Mouse (Mus musculus): ENCODE data around the gene Mapkapk2. TPM values are rescaled to one million over a fixed set of nuclear protein-coding genes. Genes with fewer than 3 reads are reported as not detected.

The Mapkapk2 gene
- polyA plus RNA-seq, 1 experiment from 2014 or later, result 51.1 TPM

DNA sequence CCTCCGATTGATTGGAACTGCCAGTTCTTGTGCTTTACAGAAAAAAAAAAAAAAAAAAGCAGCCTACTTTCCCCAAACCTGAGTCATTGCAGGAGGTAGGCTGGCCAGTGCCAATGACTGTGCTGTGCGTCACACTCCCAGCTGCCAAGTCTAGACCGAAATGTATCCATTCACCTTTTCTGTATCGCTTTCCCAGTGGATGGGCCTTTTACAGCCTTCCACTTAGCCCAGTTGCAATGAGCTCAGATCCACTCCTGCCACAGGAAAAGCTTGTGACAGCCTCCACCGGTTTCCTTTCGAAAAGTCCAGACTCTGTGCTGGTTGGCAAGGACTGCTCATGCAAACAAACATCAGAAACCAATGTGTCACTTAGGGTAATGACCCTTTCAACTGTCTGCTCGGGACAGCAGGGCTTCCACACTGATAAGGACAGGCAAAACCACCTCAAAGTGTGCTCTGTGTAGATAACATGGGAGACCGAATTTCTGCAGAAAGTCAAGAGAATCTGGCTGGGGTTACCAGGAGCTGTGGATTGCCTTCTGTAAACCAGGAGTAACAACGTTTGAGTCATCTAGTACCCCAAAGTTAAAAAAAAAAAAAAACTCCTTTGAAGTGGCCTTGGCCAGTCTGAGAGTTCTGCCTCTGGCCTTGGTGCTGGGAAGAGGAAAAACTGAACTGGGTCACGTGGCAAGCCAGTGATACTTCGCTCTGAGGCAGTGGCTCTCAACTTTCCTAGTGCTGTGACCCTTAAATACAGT, 28.5 kb upstream of the Mapkapk2 start:
- whole genome bisulfite sequencing, result 81% methylated on average over 11 of the region's 11 CpGs
- no peak overlapping the region for H3K4me3 ChIP-seq
- H3K36me3 ChIP-seq, result peaks cover 53% of the 10 kb centered on the region
- no peak overlapping the region for H3K27ac ChIP-seq
- H3K9me3 ChIP-seq, result no peaks in the 10 kb centered on the region
- no peak for DNase-seq (ENCODE audit: low spot score)
- H3K4me1 ChIP-seq (replicated peaks), result no peaks in the 10 kb centered on the region
- H3K27me3 ChIP-seq (ENCODE audit: insufficient read depth, poor library complexity, severe bottlenecking), result no peaks in the 10 kb centered on the region

DNA sequence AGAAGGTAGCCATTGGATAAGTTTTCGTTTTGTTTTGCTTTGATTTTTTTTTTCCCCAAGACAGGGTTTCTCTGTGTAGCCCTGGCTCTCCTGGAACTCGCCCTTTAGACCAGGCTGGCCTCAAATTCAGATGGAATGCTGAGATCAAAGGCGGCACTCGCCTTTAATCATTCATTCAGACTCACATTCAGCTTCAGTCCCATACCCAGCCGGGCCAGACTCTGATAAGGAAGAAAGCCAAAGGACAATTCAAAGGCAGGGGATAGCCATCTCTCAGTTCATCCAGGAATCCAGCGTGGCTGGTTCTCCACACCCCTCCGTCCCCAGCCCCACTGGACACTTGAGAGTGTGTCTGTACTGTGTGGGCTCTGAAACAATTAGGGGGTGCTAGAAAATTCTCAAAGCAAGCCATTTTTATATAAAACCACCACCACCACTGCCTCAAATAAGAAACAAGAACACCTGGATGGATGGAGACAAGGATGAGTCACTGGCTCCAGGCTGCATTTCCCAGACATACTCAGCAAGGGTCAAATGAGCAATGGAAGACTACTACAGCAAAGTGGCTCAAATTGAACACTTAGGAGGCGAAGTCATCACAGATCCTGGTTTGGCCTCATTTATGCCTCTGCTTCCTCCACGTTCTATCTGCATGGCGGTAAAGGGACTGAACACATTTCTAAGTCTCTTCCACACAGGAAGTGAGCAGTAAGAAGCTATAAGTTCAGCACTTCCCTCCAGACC, 26.1 kb upstream of the Mapkapk2 start:
- H3K4me3 ChIP-seq, result no peak overlapping the region
- peaks cover 9% of the 10 kb centered on the region for H3K4me1 ChIP-seq (replicated peaks)
- no peaks in the 10 kb centered on the region for H3K9me3 ChIP-seq
- no peak for DNase-seq (ENCODE audit: low spot score)
- H3K36me3 ChIP-seq, result peaks cover 28% of the 10 kb centered on the region
- WGBS, result 65% methylated on average over 10 of the region's 10 CpGs
- H3K27ac ChIP-seq, result no peak overlapping the region
- no peaks in the 10 kb centered on the region for H3K27me3 ChIP-seq (ENCODE audit: insufficient read depth, poor library complexity, severe bottlenecking)

DNA sequence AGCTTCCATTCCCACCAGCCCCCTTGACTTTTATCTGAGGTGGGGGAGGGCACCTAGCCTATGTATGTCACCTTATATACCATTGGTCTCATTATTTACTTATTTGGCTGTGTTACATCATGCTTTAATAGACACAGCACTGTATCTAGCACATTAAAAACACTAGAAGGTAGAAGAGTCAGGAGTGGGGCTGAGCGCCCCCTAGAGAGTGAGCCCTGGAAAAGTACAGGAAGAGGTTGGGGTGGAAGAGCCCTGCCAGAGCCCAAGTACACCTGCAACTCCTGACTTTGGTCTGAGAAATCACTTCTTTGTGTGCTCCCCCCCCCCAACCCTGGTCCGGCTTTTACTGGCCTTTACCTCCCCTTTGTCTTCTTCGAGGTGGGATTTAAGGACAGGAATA, 24.4 kb upstream of the Mapkapk2 start:
- Histone ChIP-seq H3K27ac (no peak overlapping the region), H3K36me3 (peaks cover 11% of the 10 kb centered on the region), H3K4me1 (replicated peaks) (peaks cover 11% of the 10 kb centered on the region), H3K4me3 (no peak overlapping the region), H3K27me3 (ENCODE audit: insufficient read depth, poor library complexity, severe bottlenecking) (no peaks in the 10 kb centered on the region), H3K9me3 (no peaks in the 10 kb centered on the region)
- no peak for DNase-seq (ENCODE audit: low spot score)
- 42% methylated on average over 3 of the region's 3 CpGs for WGBS

DNA sequence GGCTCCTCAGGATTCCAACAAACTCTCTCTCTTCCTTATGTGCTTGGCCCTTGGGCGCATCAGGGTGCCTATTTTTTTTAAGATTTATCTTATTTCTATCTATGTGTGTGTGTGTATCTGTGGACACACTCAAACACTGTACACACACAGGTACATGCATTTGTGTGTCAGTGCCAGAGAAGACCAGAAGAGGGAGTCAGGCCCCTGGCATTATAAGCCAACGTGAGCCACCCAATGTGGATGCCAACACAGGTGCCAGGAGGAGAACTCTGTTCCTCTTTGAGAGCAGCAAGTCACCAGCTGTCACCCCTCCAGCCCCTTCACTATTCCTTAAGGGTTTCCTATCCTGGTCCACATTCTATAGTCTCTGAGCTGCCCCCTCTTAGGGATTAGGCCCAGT, 21.4 kb upstream of the Mapkapk2 start:
- WGBS, result 76% methylated on average over 2 of the region's 2 CpGs
- Histone ChIP-seq H3K9me3 (no peaks in the 10 kb centered on the region), H3K4me1 (replicated peaks) (peaks cover 21% of the 10 kb centered on the region), H3K27me3 (ENCODE audit: insufficient read depth, poor library complexity, severe bottlenecking) (no peaks in the 10 kb centered on the region), H3K27ac (no peak overlapping the region), H3K4me3 (no peak overlapping the region), H3K36me3 (no peaks in the 10 kb centered on the region)
- DNase-seq (ENCODE audit: low spot score), result no peak

DNA sequence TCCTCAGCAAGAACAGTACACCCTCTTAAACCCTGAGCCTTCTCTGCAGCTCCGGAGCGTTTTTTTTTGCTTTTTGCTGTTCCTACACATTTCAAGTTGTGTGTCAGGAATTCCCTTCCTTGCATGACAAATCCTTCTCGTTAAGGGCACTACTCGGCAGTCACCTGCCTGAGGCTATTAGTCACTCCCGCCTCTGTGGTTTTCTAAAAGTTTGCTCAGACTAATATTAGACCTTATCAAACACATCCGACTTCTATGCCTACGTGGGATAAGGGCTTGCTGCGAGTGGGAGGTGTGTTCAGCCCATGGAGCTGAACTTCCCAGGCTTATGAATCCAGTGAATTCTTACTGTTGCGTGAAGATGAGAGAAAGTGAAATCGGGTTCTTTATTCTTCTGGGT, 20.9 kb upstream of the Mapkapk2 start:
- peaks cover 21% of the 10 kb centered on the region for H3K4me1 ChIP-seq (replicated peaks)
- H3K4me3 ChIP-seq, result no peak overlapping the region
- WGBS, result 81% methylated on average over 10 of the region's 10 CpGs
- no peak overlapping the region for H3K27ac ChIP-seq
- DNase-seq (ENCODE audit: low spot score), result no peak
- no peaks in the 10 kb centered on the region for H3K36me3 ChIP-seq
- H3K9me3 ChIP-seq, result no peaks in the 10 kb centered on the region
- no peaks in the 10 kb centered on the region for H3K27me3 ChIP-seq (ENCODE audit: insufficient read depth, poor library complexity, severe bottlenecking)

DNA sequence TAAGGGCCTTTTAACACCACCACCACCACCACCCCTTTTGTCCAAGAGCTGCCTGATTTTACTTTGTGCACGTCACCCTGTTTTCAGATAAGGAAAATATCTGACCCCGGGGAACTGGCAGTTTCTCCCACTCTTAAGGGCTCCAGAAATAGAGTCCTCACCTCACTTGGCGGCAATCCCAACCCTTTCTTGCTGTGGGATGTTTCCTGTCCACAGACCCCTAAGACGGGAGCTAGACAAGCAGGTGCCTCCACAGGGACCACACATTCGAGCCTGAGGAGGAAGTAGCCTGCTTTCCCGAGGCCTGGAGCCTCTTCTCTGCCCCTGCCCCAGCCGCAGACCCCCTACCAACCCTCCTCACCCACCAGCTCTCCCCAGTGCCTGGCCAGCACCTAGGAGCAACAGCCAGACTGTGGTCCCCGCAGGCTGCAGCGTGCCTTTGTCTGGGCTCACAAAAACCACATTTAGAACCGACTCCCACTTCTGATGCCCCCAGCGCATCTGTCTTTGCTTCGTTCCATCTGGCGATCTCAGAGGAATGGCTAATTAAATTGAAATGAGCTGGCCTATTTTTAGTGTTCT, 18.9 kb upstream of the Mapkapk2 start:
- 62% methylated on average over 13 of the region's 13 CpGs for WGBS
- peak; percentile 14 for DNase-seq (ENCODE audit: low spot score)
- H3K9me3 ChIP-seq, result no peaks in the 10 kb centered on the region

DNA sequence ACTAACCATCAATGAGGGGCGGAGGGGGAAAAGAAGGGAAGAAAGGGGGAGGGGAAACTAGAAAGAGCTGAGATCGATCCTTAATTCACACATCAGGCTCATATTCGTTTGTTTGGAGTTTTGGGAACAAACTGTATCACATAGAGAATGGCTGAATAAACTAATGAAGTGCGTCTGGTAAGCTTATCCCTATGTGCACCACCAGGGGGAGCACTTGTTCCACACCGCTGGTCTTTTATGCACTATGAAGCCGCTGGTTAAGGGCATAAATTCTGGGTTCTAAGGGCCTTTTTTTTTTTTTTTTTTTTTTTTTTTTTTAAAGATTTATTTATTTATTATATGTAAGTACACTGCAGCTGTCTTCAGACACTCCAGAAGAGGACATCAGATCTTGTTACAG, 18.3 kb upstream of the Mapkapk2 start:
- Histone ChIP-seq H3K4me1 (replicated peaks) (peaks cover 21% of the 10 kb centered on the region), H3K4me3 (no peak overlapping the region), H3K27me3 (ENCODE audit: insufficient read depth, poor library complexity, severe bottlenecking) (no peaks in the 10 kb centered on the region), H3K36me3 (no peaks in the 10 kb centered on the region), H3K9me3 (no peaks in the 10 kb centered on the region), H3K27ac (no peak overlapping the region)
- peak; percentile 65 for DNase-seq (ENCODE audit: low spot score)
- WGBS, result 18% methylated on average over 6 of the region's 6 CpGs

More for the DNA sequence above, 18.9 kb upstream of the Mapkapk2 start:
- Histone ChIP-seq H3K4me1 (replicated peaks) (peaks cover 21% of the 10 kb centered on the region), H3K27me3 (ENCODE audit: insufficient read depth, poor library complexity, severe bottlenecking) (no peaks in the 10 kb centered on the region), H3K36me3 (no peaks in the 10 kb centered on the region), H3K4me3 (no peak overlapping the region), H3K27ac (peak overlapping the region; percentile 79)

DNA sequence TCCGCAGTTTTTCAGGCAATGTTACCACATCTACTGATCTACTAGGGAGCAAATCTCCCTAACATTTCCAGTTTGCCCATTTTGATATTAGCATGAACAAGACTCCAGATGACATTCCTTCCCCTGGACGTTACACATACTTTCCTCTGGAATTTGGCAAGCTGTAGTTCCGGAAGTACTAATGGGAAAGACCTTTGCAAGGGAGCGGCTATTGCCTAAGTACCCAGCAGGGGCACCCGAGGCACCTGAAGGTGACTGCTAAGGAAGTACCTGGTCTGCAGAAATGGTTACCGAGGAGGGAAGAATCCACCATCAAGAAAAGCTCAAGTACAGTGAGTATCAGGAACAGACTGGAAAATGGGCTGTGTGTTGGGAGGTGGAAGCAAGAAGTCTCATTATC, 14.9 kb upstream of the Mapkapk2 start:
- H3K4me3 ChIP-seq, result no peak overlapping the region
- no peak overlapping the region for H3K27ac ChIP-seq
- no peaks in the 10 kb centered on the region for H3K9me3 ChIP-seq
- WGBS, result 41% methylated on average over 6 of the region's 6 CpGs
- DNase-seq (ENCODE audit: low spot score), result no peak
- no peaks in the 10 kb centered on the region for H3K36me3 ChIP-seq
- H3K27me3 ChIP-seq (ENCODE audit: insufficient read depth, poor library complexity, severe bottlenecking), result no peaks in the 10 kb centered on the region
- H3K4me1 ChIP-seq (replicated peaks), result peaks cover 12% of the 10 kb centered on the region; the same call in 1 of the 2 replicates

DNA sequence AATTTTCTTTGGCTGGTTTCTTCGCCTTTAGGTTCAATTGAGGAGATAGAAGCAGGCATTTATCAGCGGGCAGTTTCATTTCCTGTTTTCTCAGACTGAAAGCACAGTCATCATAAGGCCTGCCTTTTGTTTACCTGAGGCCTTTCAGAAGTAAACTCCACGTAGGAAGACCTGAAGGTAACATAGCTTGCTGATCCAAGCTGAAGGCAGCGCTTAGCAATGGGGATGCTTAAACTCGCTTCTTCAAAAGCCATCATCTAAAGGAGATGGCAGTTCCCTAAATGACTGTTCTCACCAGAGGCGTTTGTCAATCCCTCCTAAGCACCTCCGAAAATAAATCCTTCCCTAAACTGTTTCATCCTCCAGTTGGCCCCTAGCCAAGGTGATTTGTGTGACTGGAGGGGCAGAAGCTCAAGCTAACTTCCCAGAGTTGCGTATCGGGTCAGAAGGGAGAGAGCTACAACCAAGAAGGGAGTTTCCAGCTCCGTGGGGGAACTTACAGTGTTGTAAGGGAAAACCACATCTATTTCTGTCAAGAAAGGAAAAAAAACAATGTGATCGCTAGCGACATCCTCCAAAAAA, 13.0 kb upstream of the Mapkapk2 start:
- Histone ChIP-seq H3K4me3 (no peak overlapping the region), H3K4me1 (replicated peaks) (0 out of 2 replicates have a peak, but pooled peaks cover 2% of the 10 kb centered on the region), H3K36me3 (no peaks in the 10 kb centered on the region), H3K27me3 (ENCODE audit: insufficient read depth, poor library complexity, severe bottlenecking) (no peaks in the 10 kb centered on the region), H3K27ac (no peak overlapping the region), H3K9me3 (no peaks in the 10 kb centered on the region)
- 83% methylated on average over 12 of the region's 12 CpGs for WGBS
- no peak for DNase-seq (ENCODE audit: low spot score)

DNA sequence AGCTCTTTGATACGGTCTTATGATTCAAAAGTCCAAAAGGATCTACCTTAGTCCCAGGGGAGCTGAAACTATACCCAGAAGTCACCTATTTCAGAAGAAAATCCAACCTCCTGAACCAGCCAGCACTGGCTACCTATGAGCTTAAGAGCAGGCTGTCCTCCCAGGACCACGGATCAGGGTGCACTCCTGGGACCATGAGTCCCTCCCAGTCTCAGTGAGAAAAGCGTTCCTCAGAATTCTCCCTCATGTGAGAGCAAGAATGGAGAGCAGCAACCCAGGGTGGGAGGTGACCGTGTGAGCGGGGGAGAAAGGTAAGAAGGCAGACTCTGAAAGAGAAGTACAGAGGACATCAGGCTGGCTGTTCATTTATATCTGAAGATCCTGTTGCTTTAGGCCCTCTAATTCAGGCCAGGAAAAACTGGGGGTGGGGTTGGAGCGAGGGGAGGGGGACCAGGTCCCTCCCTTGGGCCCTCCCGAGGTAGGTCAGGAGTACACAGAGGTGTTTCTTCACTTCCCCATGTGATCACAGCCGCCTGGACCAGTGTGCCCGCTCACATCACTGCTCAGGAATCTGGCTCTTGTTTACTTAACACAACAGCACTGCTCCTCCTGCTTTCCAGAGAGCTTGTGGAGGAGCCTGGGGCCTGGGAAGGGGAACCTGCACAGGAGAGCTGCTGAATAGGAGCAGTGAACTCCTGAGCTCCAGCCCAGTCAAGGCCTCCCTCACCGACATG, 10.1 kb upstream of the Mapkapk2 start:
- no peaks in the 10 kb centered on the region for H3K36me3 ChIP-seq
- no peaks in the 10 kb centered on the region for H3K4me1 ChIP-seq (replicated peaks)
- H3K4me3 ChIP-seq, result no peak overlapping the region
- no peak overlapping the region for H3K27ac ChIP-seq
- DNase-seq (ENCODE audit: low spot score), result no peak
- H3K9me3 ChIP-seq, result no peaks in the 10 kb centered on the region
- H3K27me3 ChIP-seq (ENCODE audit: insufficient read depth, poor library complexity, severe bottlenecking), result no peaks in the 10 kb centered on the region
- 65% methylated on average over 10 of the region's 10 CpGs for WGBS

DNA sequence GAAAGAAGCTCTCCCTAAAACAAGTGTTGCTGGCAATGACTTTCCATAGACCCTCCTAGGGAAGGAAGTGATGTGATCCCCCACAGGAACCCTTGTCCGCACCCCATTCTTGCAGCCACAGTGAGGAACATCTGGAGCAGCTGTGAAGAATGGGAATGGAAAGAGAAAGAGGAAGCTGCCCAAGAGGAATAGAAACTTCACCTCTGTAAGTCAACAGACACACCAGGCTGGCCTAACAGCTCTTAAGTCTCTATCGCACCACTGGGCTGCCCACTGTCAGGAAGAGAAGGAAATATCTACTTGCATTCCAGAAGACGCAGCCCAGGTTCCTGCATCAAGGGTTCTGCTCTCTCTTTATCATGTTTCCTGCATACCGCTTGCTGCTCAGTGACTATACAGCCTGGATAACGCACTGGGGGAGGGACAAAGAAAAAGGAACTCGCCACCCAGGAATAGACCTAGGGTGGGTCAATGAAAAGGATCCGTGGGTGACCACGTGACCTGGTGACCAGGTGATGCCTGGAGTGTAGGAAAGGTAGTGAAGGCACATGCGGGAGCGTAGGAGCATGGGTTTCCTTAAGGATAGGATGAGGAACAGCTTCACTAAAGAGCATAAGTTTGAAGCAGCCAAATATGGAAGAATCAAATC, 6.3 kb upstream of the Mapkapk2 start:
- WGBS, result 82% methylated on average over 10 of the region's 10 CpGs
- no peak overlapping the region for H3K27ac ChIP-seq
- no peaks in the 10 kb centered on the region for H3K9me3 ChIP-seq
- DNase-seq (ENCODE audit: low spot score), result no peak
- no peak overlapping the region for H3K4me3 ChIP-seq
- H3K36me3 ChIP-seq, result no peaks in the 10 kb centered on the region
- H3K4me1 ChIP-seq (replicated peaks), result no peaks in the 10 kb centered on the region
- H3K27me3 ChIP-seq (ENCODE audit: insufficient read depth, poor library complexity, severe bottlenecking), result peaks cover 14% of the 10 kb centered on the region

DNA sequence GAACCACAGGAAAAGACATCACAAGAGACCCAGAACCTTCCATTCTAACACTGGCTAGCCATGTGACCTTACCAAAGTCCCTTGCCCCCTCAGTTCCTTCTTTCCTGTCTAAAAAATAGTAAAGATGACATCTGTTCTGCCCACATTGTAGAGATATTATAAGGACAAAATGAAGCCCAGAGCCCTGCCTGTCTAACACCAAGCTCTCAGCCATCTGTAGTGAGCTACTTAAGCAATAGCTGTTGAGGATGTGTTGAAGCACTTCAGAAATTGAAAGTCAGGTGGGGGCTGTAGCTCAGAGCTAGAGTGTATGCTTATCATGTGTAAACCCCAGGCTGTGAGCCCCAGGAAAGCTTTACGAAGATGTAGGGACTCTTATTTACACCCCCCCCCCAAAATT, 3.2 kb upstream of the Mapkapk2 start:
- Histone ChIP-seq H3K27me3 (ENCODE audit: insufficient read depth, poor library complexity, severe bottlenecking) (peaks cover 16% of the 10 kb centered on the region), H3K27ac (no peak overlapping the region), H3K4me1 (replicated peaks) (peaks cover 17% of the 10 kb centered on the region), H3K4me3 (no peak overlapping the region), H3K9me3 (no peaks in the 10 kb centered on the region), H3K36me3 (no peaks in the 10 kb centered on the region)
- 78% methylated on average over 1 of the region's 1 CpGs for WGBS
- no peak for DNase-seq (ENCODE audit: low spot score)
